Mouse (Mus musculus): ENCODE measurements around the gene Irf3.

Irf3 gene

GRCm38 (mm10) chr7:44973415-44974130, 23.9 kb upstream of the Irf3 start:
- in situ Hi-C loops (cut with MboI, MseI) = no loop called here

- in situ Hi-C loops (cut with MboI, MseI) = no loop called here
Observed at GRCm38 (mm10) chr7:44974383-44975116, 22.9 kb upstream of the Irf3 start, which contains the start of gene Cpt1c. Cpt1c (minus strand) TSS chr7:44974851.

- in situ Hi-C loops (cut with MboI, MseI) = no loop called here
Observed at GRCm38 (mm10) chr7:44975117-44975419, 22.4 kb upstream of the Irf3 start.

- in situ Hi-C loops (cut with MboI, MseI) = no loop called here
Observed at GRCm38 (mm10) chr7:44978300-44978699, 19.1 kb upstream of the Irf3 start.

GRCm38 (mm10) chr7:44981539-44981938, 15.9 kb upstream of the Irf3 start:
- in situ Hi-C loops (cut with MboI, MseI) = no loop called here

- in situ Hi-C loops (cut with MboI, MseI) = no loop called here
Observed at GRCm38 (mm10) chr7:44983085-44983484, 14.4 kb upstream of the Irf3 start.

GRCm38 (mm10) chr7:44983944-44984832, 13.3 kb upstream of the Irf3 start:
- in situ Hi-C loops (cut with MboI, MseI) = no loop called here

- in situ Hi-C loops (cut with MboI, MseI) = no loop called here
Observed at GRCm38 (mm10) chr7:44984833-44985164, 12.6 kb upstream of the Irf3 start.

GRCm38 (mm10) chr7:44985595-44986191, 11.8 kb upstream of the Irf3 start:
- in situ Hi-C loops (cut with MboI, MseI) = no loop called here

- in situ Hi-C loops (cut with MboI, MseI) = no loop called here
Observed at GRCm38 (mm10) chr7:44986192-44986878, 11.1 kb upstream of the Irf3 start, which contains the start of gene Prmt1. Prmt1 (minus strand) TSS chr7:44986568.

- in situ Hi-C loops (cut with MboI, MseI) = no loop called here
Observed at GRCm38 (mm10) chr7:44986879-44987718, 10.3 kb upstream of the Irf3 start.

- in situ Hi-C loops (cut with MboI, MseI) = no loop called here
Observed at GRCm38 (mm10) chr7:44996672-44997071, 776 bp upstream of the Irf3 start.

GRCm38 (mm10) chr7:44997940-44998428, 536 bp downstream of the Irf3 start:
- in situ Hi-C loops (cut with MboI, MseI) = no loop called here

- in situ Hi-C loops (cut with MboI, MseI) = no loop called here
Observed at GRCm38 (mm10) chr7:44998501-44998955, 1.1 kb downstream of the Irf3 start, which contains the start of gene Bcl2l12. Bcl2l12 (minus strand) TSS chr7:44998712.

GRCm38 (mm10) chr7:44999753-45000152, 2.3 kb downstream of the Irf3 start:
- in situ Hi-C loops (cut with MboI, MseI) = loop anchor here (25.0 kb wide), 1 partner anchor 1838 kb away; the partner anchor contains the start of gene Ldha (in 2 of the 2)

GRCm38 (mm10) chr7:45000539-45001114, 3.2 kb downstream of the Irf3 start:
- in situ Hi-C loops (cut with MboI, MseI) = loop anchor here (25.0 kb wide), 1 partner anchor 1837 kb away; the partner anchor contains the start of gene Ldha (in 2 of the 2)

GRCm38 (mm10) chr7:45002440-45002839, 5.0 kb downstream of the Irf3 start:
- in situ Hi-C loops (cut with MboI, MseI) = loop anchor here (25.0 kb wide), 1 partner anchor 1835 kb away; the partner anchor contains the start of gene Ldha (in 2 of the 2)

GRCm38 (mm10) chr7:45004546-45004945, 7.1 kb downstream of the Irf3 start:
- in situ Hi-C loops (cut with MboI, MseI) = loop anchor here (25.0 kb wide), 1 partner anchor 1833 kb away; the partner anchor contains the start of gene Ldha (in 2 of the 2)

Measured in T-helper 17 cell (primary cell).